ENCODE assay signal across 8 mouse cellular contexts in genomic region chr10:59911561-59912198, GRCm38 (mm10). TPM values are rescaled to one million over a fixed set of nuclear protein-coding genes. Genes with fewer than 3 reads are reported as not detected.
DNase-seq lines count a peak whose midpoint lies in the region; ATAC-seq and TF ChIP-seq lines count a peak whose summit lies in the region.

No protein-coding gene starts in this region.

- H3K27me3 ChIP-seq in forebrain, embryonic 10.5 days (ENCODE audit: poor library complexity, severe bottlenecking) = peaks cover 39% of the 10 kb centered on the region
- no peaks in the 10 kb centered on the region for H3K27me3 ChIP-seq in hindbrain, embryonic 13.5 days
- no peaks in the 10 kb centered on the region for H3K27me3 ChIP-seq in limb, embryonic 14.5 days (ENCODE audit: control insufficient read depth, insufficient read depth, low read length)
- H3K27me3 ChIP-seq in neural tube, embryonic 12.5 days (replicated peaks) = no peaks in the 10 kb centered on the region

- peaks cover 71% of the 10 kb centered on the region for H3K4me1 ChIP-seq in forebrain, embryonic 10.5 days
- H3K4me1 ChIP-seq in hindbrain, embryonic 13.5 days (replicated peaks) = peaks cover 55% of the 10 kb centered on the region
- peaks cover 50% of the 10 kb centered on the region for H3K4me1 ChIP-seq in limb, embryonic 14.5 days (ENCODE audit: control insufficient read depth, insufficient read depth, low read length)
- H3K4me1 ChIP-seq in neural tube, embryonic 12.5 days = peaks cover 43% of the 10 kb centered on the region

- no peak for ATAC-seq in hindbrain, embryonic 13.5 days (ENCODE audit: low FRiP score)
- ATAC-seq in limb, embryonic 14.5 days (ENCODE audit: low FRiP score, low read depth) = no peak
- peak; percentile 26; the same call in 1 of the 2 replicates for ATAC-seq in neural tube, embryonic 12.5 days (ENCODE audit: low FRiP score, low read depth)

- peak overlapping the region; percentile 41 for H3K4me3 ChIP-seq in forebrain, embryonic 10.5 days
- 0 out of 2 replicates have a peak overlapping the region, but pooled peaks have one; percentile 1 for H3K4me3 ChIP-seq in hindbrain, embryonic 13.5 days
- H3K4me3 ChIP-seq in limb, embryonic 14.5 days (replicated peaks; ENCODE audit: low read length) = no peak overlapping the region
- 0 out of 2 replicates have a peak overlapping the region, but pooled peaks have one; percentile 1 for H3K4me3 ChIP-seq in neural tube, embryonic 12.5 days

- H3K27ac ChIP-seq in forebrain, embryonic 10.5 days = peak overlapping the region; percentile 86
- peak overlapping the region; percentile 1; the same call in 1 of the 2 replicates for H3K27ac ChIP-seq in hindbrain, embryonic 13.5 days
- peak overlapping the region; percentile 33; the same call in 1 of the 2 replicates for H3K27ac ChIP-seq in limb, embryonic 14.5 days (replicated peaks; ENCODE audit: low read depth, low read length)
- no peak overlapping the region for H3K27ac ChIP-seq in neural tube, embryonic 12.5 days

- WGBS in forebrain, embryonic 10.5 days = 3% methylated on average over 25 of the region's 25 CpGs
- 4% methylated on average over 25 of the region's 25 CpGs for WGBS in hindbrain, embryonic 13.5 days
- WGBS in limb, embryonic 14.5 days = 4% methylated on average over 25 of the region's 25 CpGs
- 2% methylated on average over 25 of the region's 25 CpGs for WGBS in neural tube, embryonic 12.5 days

- H3K9ac ChIP-seq in hindbrain, embryonic 13.5 days = peak overlapping the region; percentile 58
- H3K9ac ChIP-seq in limb, embryonic 14.5 days (ENCODE audit: low read depth, low read length, severe bottlenecking) = peak overlapping the region; percentile 16; the same call in 1 of the 2 replicates
- H3K9ac ChIP-seq in neural tube, embryonic 12.5 days = peak overlapping the region; percentile 45

- no peaks in the 10 kb centered on the region for H3K36me3 ChIP-seq in forebrain, embryonic 10.5 days (replicated peaks)
- H3K36me3 ChIP-seq in hindbrain, embryonic 13.5 days = no peaks in the 10 kb centered on the region
- H3K36me3 ChIP-seq in limb, embryonic 14.5 days (ENCODE audit: control insufficient read depth, insufficient read depth, low read length) = no peaks in the 10 kb centered on the region
- no peaks in the 10 kb centered on the region for H3K36me3 ChIP-seq in neural tube, embryonic 12.5 days

- no peaks in the 10 kb centered on the region for H3K9me3 ChIP-seq in forebrain, embryonic 10.5 days
- H3K9me3 ChIP-seq in hindbrain, embryonic 13.5 days = no peaks in the 10 kb centered on the region
- H3K9me3 ChIP-seq in limb, embryonic 14.5 days (ENCODE audit: control insufficient read depth, low read length) = no peaks in the 10 kb centered on the region
- no peaks in the 10 kb centered on the region for H3K9me3 ChIP-seq in neural tube, embryonic 12.5 days

- no peak for TF ChIP-seq POLR2A in limb, embryonic 14.5 days (IDR thresholded peaks at IDR 0.05; ENCODE audit: borderline replicate concordance, extremely low read depth, insufficient read depth, insufficient read length)

- peak; percentile 45 for DNase-seq in adrenal gland, adult 2 months
- DNase-seq in adrenal gland, postnatal 4 days (ENCODE audit: low spot score in 2 of 2) = no peak
- DNase-seq in forebrain, embryonic 10.5 days (ENCODE audit: extremely low spot score, low spot score) = no peak
- DNase-seq in limb, embryonic 14.5 days (ENCODE audit: low spot score) = no peak
- no peak for DNase-seq in left cerebral cortex, adult 9 months (ENCODE audit: low spot score in 2 of 2)
- no peak for DNase-seq in cerebellum, adult 9-11 months

- H3K4me2 ChIP-seq in hindbrain, embryonic 13.5 days = peak overlapping the region; percentile 31
- H3K4me2 ChIP-seq in limb, embryonic 14.5 days (replicated peaks; ENCODE audit: low read depth, low read length, severe bottlenecking) = peak overlapping the region; percentile 34
- H3K4me2 ChIP-seq in neural tube, embryonic 12.5 days (replicated peaks) = peak overlapping the region; percentile 56

RNA-seq across cellular contexts. Expression of gene Dnajb12, which starts 32.3 kb away (rescaled TPM):
- total RNA-seq in adrenal gland, adult 2 months (2021) = 10 to 100 TPM; 56.0 to 63.9 TPM
- 48.8 and 67.3 TPM in 2 replicates for polyA plus RNA-seq in adrenal gland, adult 2 months (2012; rRNA removed)
- total RNA-seq in adrenal gland, postnatal 4 days (2021) = 10 to 100 TPM; 63.9 to 66.3 TPM
- polyA plus RNA-seq in forebrain, embryonic 10.5 days (2016; fragmentation: Nextera tagmentation; extraction: Ambion mirVana) = 26.2 and 27.9 TPM in 2 replicates
- polyA plus RNA-seq in hindbrain, embryonic 13.5 days (2015; fragmentation: Nextera tagmentation; extraction: Ambion mirVana) = 18.4 and 19.2 TPM in 2 replicates
- polyA plus RNA-seq in limb, embryonic 14.5 days (2012; rRNA removed) = 34.1 and 37.1 TPM in 2 replicates
- polyA plus RNA-seq in limb, embryonic 14.5 days (2014; fragmentation: Nextera tagmentation; extraction: Ambion mirVana) = 26.0 and 26.3 TPM in 2 replicates
- polyA plus RNA-seq in neural tube, embryonic 12.5 days (2016; fragmentation: Nextera tagmentation; extraction: Ambion mirVana) = 20.3 and 23.6 TPM in 2 replicates

RNA-seq across cellular contexts. Expression of gene Ddit4, which starts 40.0 kb away (rescaled TPM):
- total RNA-seq in adrenal gland, adult 2 months (2021) = 10 to 100 TPM; 53.1 to 56.1 TPM
- 151 and 157 TPM in 2 replicates for polyA plus RNA-seq in adrenal gland, adult 2 months (2012; rRNA removed)
- 10 to 100 TPM; 59.7 to 80.6 TPM for total RNA-seq in adrenal gland, postnatal 4 days (2021)
- 32.7 and 35.3 TPM in 2 replicates for polyA plus RNA-seq in forebrain, embryonic 10.5 days (2016; fragmentation: Nextera tagmentation; extraction: Ambion mirVana)
- polyA plus RNA-seq in hindbrain, embryonic 13.5 days (2015; fragmentation: Nextera tagmentation; extraction: Ambion mirVana) = 64.8 and 69.6 TPM in 2 replicates
- 117 and 138 TPM in 2 replicates for polyA plus RNA-seq in limb, embryonic 14.5 days (2012; rRNA removed)
- 8.5 and 8.6 TPM in 2 replicates for polyA plus RNA-seq in limb, embryonic 14.5 days (2014; fragmentation: Nextera tagmentation; extraction: Ambion mirVana)
- 75.7 and 78.9 TPM in 2 replicates for polyA plus RNA-seq in neural tube, embryonic 12.5 days (2016; fragmentation: Nextera tagmentation; extraction: Ambion mirVana)
